Mouse (Mus musculus) CH12.LX (cell line): ENCODE data around the gene Setd2.

Experiments
- CHD1 ChIP-seq: IDR thresholded peaks from 2 replicates; pipeline ENCODE4 v1.6.1; 2012; ENCODE audit warnings: low read depth, low read length, improper control_type of control experiment, inconsistent platforms
- CTCF ChIP-seq, 2 experiments: IDR thresholded peaks in 1 of 2; conservative IDR thresholded peaks in 1 of 2; 2 replicates each; pipeline ENCODE4 v1.5.1; 2011 to 2012; ENCODE audit warnings: low read depth in 2 of 2, low read length in 2 of 2, improper control_type of control experiment in 1 of 2, inconsistent platforms in 1 of 2, mild to moderate bottlenecking in 1 of 2, moderate library complexity in 1 of 2
- EP300 ChIP-seq: IDR thresholded peaks from 2 replicates; pipeline ENCODE4 v1.6.1; 2011; ENCODE audit warnings: low read length, improper control_type of control experiment
- HCFC1 ChIP-seq: IDR thresholded peaks from 2 replicates; pipeline ENCODE4 v1.6.1; 2012; ENCODE audit warnings: low read depth, mild to moderate bottlenecking, inconsistent platforms, low read length, improper control_type of control experiment
- MAFK ChIP-seq: IDR thresholded peaks from 2 replicates; pipeline ENCODE4 v1.6.1; 2011; ENCODE audit warnings: low read length, improper control_type of control experiment; ENCODE audit not compliant: insufficient replicate concordance
- MEF2A ChIP-seq: IDR thresholded peaks from 2 replicates; pipeline ENCODE4 v1.6.1; 2014; ENCODE audit warnings: low read depth, mild to moderate bottlenecking, inconsistent platforms, low read length, improper control_type of control experiment, borderline replicate concordance
- MYC ChIP-seq: IDR thresholded peaks from 2 replicates; pipeline ENCODE4 v1.6.1; 2011; ENCODE audit warnings: low read depth, mild to moderate bottlenecking, improper control_type of control experiment, low read length
- POLR2A ChIP-seq: IDR thresholded peaks from 2 replicates; pipeline ENCODE4 v1.6.1; 2011; ENCODE audit warnings: low read depth, mild to moderate bottlenecking, improper control_type of control experiment, low read length
- RAD21 ChIP-seq: IDR thresholded peaks from 2 replicates; pipeline ENCODE4 v1.6.1; 2011; ENCODE audit warnings: low read depth, mild to moderate bottlenecking, low read length, improper control_type of control experiment, moderate library complexity
- USF1 ChIP-seq: IDR thresholded peaks from 2 replicates; pipeline ENCODE4 v1.6.1; 2014; ENCODE audit warnings: low read depth, mild to moderate bottlenecking, inconsistent platforms, low read length, improper control_type of control experiment
- ZMIZ1 ChIP-seq: IDR thresholded peaks from 2 replicates; pipeline ENCODE4 v1.6.1; 2012; ENCODE audit warnings: low read depth, mild to moderate bottlenecking, inconsistent platforms, low read length, improper control_type of control experiment

DNA sequence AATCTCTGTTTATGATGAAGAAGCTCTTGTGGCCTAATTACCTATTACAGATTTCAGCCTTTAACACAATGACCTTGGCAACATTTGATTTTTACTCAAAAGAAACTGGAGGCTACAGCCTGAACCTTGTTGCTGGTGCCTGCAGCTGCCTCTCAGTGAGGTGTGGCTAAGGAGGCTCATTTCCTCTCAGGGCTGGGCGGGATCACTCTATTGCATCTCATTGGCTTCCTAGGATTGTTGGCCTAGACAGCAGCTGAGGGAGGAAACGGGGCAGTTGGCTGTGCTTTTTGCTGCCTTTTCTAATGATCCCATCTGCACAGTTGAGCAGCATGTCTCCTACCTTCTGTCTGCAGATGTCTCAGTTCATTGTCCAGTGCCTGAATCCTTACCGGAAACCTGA is 84.7 kb downstream of the Setd2 start:
- TF ChIP-seq CTCF (conservative IDR thresholded peaks at IDR 0.05 in 1 of 2, IDR thresholded peaks at IDR 0.05 in 1 of 2; ENCODE audit: low read depth in 2 of 2, low read length in 2 of 2): no peak
- no peak for TF ChIP-seq POLR2A
- TF ChIP-seq MAFK: no peak
- TF ChIP-seq USF1: no peak
- TF ChIP-seq EP300: no peak
- TF ChIP-seq RAD21: no peak
- no peak for TF ChIP-seq HCFC1
- TF ChIP-seq MYC: no peak
- no peak for TF ChIP-seq CHD1
- TF ChIP-seq MEF2A: no peak
- TF ChIP-seq ZMIZ1: no peak
